Mouse (Mus musculus) kidney, adult 2 months (tissue): ENCODE results near the gene Cxcr2. TPM values are rescaled to one million over a fixed set of nuclear protein-coding genes. Genes with fewer than 3 reads are reported as not detected.

Experiments used
- DNase-seq: peaks from one replicate; pipeline ENCODE4 v3.0.0; 2021
- H3K27ac ChIP-seq: fragments of 200-500 bp; 2 replicates; pipeline ENCODE4 v1.5.1; 2012; ENCODE audit warnings: low read depth, low read length, control low read depth, inconsistent platforms; ENCODE audit not compliant: insufficient read depth
- H3K27me3 ChIP-seq: fragments of 200-500 bp; replicated peaks from 2 replicates; pipeline ENCODE4 v1.6.1; 2012; ENCODE audit warnings: mild to moderate bottlenecking, moderate library complexity, low read length, inconsistent platforms; ENCODE audit not compliant: control insufficient read depth, insufficient read depth
- H3K36me3 ChIP-seq: fragments of 200-500 bp; 2 replicates; pipeline ENCODE4 v1.6.1; 2012; ENCODE audit warnings: mild to moderate bottlenecking, moderate library complexity, low read length, inconsistent platforms; ENCODE audit not compliant: control insufficient read depth, insufficient read depth
- H3K4me1 ChIP-seq: fragments of 200-500 bp; 2 replicates; pipeline ENCODE4 v1.6.1; 2011; ENCODE audit warnings: low read length; ENCODE audit not compliant: control insufficient read depth, insufficient read depth
- H3K4me3 ChIP-seq: fragments of 200-500 bp; 2 replicates; pipeline ENCODE4 v1.5.1; 2011; ENCODE audit warnings: mild to moderate bottlenecking, low read depth, low read length, control low read depth; ENCODE audit not compliant: insufficient read depth
- CTCF ChIP-seq: fragments of 200-500 bp; conservative IDR thresholded peaks from 2 replicates; pipeline ENCODE4 v1.5.1; 2011; ENCODE audit warnings: low read depth, mild to moderate bottlenecking, control low read depth, low read length, moderate library complexity, mixed read lengths; ENCODE audit not compliant: insufficient read depth, insufficient read length
- POLR2A ChIP-seq: fragments of 200-500 bp; IDR thresholded peaks from one replicate; pipeline ENCODE4 v1.6.1; 2011; ENCODE audit warnings: low read depth, low read length, control low read depth
- WGBS: fragments of 180-500 bp; shearing (Covaris S2); methylation state at CpG from one replicate; pipeline ENCODE4 v1.1.7; 2018; 5-methylcytosine and 5-hydroxymethylcytosine counted together
- polyA plus RNA-seq: library from polyadenylated mRNA; depleted of rRNA; stranded (reverse); fragments of >200 nt; gene quantifications from 2 replicates; pipeline ENCODE4 v1.2.3, GENCODE M21; 2012

Cxcr2 gene
- polyA plus RNA-seq, 1 experiment = 0.55 TPM

DNA sequence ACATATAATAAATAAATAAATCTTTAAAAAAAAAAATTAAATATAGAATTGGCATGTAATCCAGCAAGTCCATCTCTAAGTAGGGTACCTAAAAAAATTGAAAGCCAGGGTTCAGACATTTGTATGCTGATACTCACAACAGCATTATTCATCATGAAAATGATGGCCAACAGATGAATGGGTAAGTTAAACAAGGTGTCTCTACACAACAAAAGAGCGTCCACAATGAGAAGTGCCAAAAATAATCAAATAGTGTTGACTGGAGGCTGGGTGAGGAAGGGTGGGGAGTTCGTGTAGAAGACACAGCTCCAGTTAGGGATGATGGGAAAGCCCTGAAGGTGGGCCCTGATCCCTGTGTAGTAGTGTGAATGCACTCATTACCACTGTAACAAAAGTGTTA, 6.2 kb downstream of the Cxcr2 start:
- Histone ChIP-seq H3K4me3 (no peak overlapping the region), H3K27me3 (no peaks in the 10 kb centered on the region), H3K4me1 (no peaks in the 10 kb centered on the region), H3K27ac (no peak overlapping the region), H3K36me3 (no peaks in the 10 kb centered on the region)
- DNase-seq = no peak
- 75% methylated on average over 2 of the region's 2 CpGs for WGBS
- TF ChIP-seq CTCF (no peak), POLR2A (no peak)

DNA sequence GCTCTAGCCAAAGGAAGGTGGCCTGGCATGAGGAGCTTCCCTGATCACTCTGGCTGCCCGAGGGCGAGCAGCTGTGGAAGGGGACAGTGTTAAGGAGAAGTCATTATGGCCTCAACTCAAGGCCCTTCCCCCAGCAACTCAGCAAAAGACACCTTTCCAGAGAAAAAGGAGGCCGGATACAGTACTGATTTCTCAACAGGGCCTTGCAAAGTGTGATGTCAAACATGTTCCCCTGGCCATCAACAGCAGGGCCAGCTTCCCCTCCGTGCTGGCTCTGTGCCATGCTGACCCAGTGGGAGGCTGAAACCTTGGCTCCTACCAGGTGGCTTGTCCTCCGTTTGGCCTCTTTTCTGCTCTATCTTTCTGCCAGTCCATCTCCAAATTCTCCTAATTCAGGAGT, 13.3 kb downstream of the Cxcr2 start:
- Histone ChIP-seq H3K27me3 (no peaks in the 10 kb centered on the region; the same call in 1 of the 2 replicates), H3K4me3 (no peak overlapping the region), H3K27ac (no peak overlapping the region), H3K4me1 (no peaks in the 10 kb centered on the region), H3K36me3 (no peaks in the 10 kb centered on the region)
- TF ChIP-seq CTCF (no peak), POLR2A (no peak)
- no peak for DNase-seq
- 82% methylated on average over 5 of the region's 5 CpGs for WGBS

DNA sequence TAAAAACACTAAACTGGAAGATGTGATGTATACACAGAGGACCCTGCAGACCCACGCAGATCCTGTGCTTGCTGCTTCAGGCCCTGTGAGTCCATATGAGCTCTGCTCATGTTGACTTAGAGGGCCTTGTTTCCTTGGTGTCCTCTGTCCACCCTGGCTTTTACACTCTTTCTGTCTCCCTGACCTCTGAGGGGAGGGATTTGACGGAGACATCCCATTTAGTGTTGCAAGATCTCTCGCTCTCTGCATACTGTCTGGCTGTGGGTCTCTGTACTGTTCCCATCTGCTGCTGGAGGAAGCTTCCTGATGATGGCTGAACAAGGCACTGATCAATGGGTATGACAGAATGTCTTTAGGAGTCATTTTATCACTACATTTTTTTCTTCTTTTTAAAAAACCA, 15.9 kb downstream of the Cxcr2 start:
- H3K36me3 ChIP-seq = no peaks in the 10 kb centered on the region
- WGBS = 94% methylated on average over 3 of the region's 3 CpGs
- H3K4me3 ChIP-seq = no peak overlapping the region
- TF ChIP-seq CTCF (no peak), POLR2A (no peak)
- no peak overlapping the region for H3K27ac ChIP-seq
- DNase-seq = no peak
- H3K4me1 ChIP-seq = no peaks in the 10 kb centered on the region
- H3K27me3 ChIP-seq = no peaks in the 10 kb centered on the region; the same call in 1 of the 2 replicates

DNA sequence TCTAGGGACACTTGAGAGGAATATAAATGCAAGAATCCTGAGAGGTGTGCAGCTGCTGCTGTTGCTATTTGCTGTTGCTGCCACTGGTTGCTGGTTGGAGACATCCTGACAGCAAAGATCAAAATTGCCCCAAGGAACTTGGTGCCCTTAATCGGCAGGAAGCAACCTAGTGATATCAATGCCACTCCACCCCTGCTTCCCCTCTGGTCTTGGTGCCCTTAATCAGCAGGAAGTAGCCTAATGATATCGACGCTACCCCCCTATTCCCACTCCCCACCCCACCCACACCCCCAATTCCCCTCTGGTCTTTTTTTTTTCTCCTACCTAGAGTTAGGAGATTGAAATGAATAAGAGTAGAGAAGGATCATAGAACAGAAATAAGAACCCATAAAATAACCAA, 18.9 kb downstream of the Cxcr2 start:
- no peaks in the 10 kb centered on the region for H3K4me1 ChIP-seq
- no peak overlapping the region for H3K27ac ChIP-seq
- 73% methylated on average over 3 of the region's 3 CpGs for WGBS
- no peak for DNase-seq
- no peak for TF ChIP-seq CTCF
- no peak for TF ChIP-seq POLR2A
- H3K36me3 ChIP-seq = no peaks in the 10 kb centered on the region
- H3K27me3 ChIP-seq = no peaks in the 10 kb centered on the region; the same call in 1 of the 2 replicates
- H3K4me3 ChIP-seq = no peak overlapping the region

DNA sequence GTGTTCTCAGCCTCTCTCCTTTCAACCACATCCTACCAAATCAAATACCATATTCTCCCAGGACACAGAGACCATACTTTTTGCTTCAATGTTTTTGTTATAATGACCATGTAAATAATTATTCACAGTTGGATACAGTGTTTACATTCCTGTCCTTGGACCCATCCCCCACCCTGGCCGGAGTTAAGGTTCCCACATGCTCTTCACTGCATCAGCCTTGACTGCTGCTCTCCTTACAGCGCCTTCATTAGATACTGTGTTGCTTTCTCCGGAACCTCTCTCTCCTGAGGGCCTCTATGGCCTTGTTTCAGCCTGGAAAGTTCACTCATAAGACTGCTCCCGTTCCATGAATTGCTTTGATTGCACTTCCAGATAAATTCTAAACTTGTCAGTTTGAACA, 21.9 kb downstream of the Cxcr2 start:
- Histone ChIP-seq H3K27ac (no peak overlapping the region), H3K4me3 (no peak overlapping the region), H3K27me3 (no peaks in the 10 kb centered on the region; the same call in 1 of the 2 replicates), H3K4me1 (no peaks in the 10 kb centered on the region), H3K36me3 (no peaks in the 10 kb centered on the region)
- no peak for TF ChIP-seq CTCF
- TF ChIP-seq POLR2A = no peak
- DNase-seq = no peak
- 81% methylated on average over 4 of the region's 4 CpGs for WGBS

DNA sequence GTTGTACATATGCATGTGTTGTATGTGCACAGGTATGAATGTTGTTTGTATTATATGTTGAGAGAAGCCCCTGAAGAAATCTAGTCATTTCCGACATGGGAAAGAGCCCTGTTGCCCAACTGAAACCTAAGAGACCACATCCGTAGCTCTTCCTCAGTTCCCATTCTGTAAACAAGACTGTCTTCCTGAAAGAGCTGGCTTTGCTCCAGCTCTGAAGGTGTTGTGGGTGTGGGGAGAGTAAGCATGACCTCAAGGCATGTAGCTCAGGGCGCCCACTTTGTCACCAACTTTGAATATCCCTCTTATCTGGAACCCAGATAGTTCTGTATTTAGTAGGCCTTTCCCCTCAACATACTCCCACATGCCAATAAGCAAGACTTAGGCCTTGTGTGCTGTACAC, 24.8 kb downstream of the Cxcr2 start:
- no peak overlapping the region for H3K27ac ChIP-seq
- DNase-seq = no peak
- no peaks in the 10 kb centered on the region; the same call in 1 of the 2 replicates for H3K27me3 ChIP-seq
- TF ChIP-seq CTCF = no peak
- no peak for TF ChIP-seq POLR2A
- H3K4me1 ChIP-seq = no peaks in the 10 kb centered on the region
- H3K4me3 ChIP-seq = no peak overlapping the region
- WGBS = 80% methylated on average over 3 of the region's 3 CpGs
- H3K36me3 ChIP-seq = no peaks in the 10 kb centered on the region

DNA sequence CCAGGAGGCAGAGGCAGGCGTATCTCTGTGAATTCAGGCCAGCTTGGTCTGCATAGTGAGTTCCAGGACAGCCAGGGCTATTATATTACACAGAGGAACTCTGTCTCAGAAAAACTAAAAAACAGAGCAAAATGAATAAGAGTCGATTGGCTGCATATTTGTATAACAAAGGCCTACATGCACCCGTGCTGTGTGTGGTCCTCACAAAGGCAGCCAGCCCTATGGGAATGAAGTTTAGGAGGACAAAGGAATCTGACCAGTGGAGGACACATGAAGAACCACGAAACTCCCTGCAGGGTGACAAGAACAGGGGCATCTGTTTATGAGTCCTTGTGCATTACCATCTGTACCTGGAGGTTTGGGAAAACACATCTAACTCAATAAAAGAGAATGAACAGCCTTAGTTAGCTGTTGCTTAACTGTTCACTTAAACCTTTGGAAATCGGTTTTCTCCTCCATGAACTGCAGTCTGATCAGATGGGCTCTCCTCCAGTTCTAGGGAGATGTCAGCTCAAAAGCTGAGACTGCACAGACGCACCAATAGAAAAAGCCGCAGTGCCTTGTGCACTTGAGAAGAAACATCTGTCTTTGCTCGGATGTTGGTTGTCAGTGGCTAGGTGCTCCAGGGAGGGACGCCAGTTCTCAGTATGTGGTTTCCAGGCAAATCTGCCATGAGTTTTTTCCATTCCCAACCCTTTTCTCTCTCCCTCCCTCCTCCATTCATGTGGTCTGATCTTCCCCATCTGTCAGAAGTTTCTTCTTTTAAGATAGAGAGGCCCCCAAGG, 26.0 kb downstream of the Cxcr2 start:
- Histone ChIP-seq H3K4me3 (no peak overlapping the region), H3K36me3 (no peaks in the 10 kb centered on the region), H3K27ac (no peak overlapping the region), H3K27me3 (no peaks in the 10 kb centered on the region; the same call in 1 of the 2 replicates), H3K4me1 (no peaks in the 10 kb centered on the region)
- DNase-seq = no peak
- no peak for TF ChIP-seq POLR2A
- no peak for TF ChIP-seq CTCF
- whole genome bisulfite sequencing = 69% methylated on average over 9 of the region's 9 CpGs

DNA sequence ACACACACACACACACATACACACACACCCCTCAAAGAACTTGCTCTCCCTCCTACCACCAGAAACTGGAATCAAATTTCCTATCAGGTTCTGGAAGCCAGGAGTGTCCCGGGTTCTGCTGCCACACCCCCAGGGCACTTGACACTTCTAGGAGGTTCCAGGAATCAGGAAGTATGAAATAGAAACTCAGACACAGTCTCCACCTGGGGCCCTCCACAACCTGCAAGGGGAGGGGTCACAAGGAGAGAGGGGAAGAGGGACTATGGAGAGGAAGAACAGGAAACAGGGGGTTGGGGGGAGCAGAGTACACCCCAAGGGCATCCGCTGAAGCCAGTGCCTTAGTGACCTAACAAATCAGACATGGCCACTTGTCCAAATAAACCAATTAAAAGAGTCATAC, 27.7 kb downstream of the Cxcr2 start:
- TF ChIP-seq POLR2A (no peak), CTCF (no peak)
- DNase-seq = no peak
- WGBS = 62% methylated on average over 2 of the region's 2 CpGs
- no peaks in the 10 kb centered on the region for H3K4me1 ChIP-seq
- H3K36me3 ChIP-seq = no peaks in the 10 kb centered on the region
- H3K27ac ChIP-seq = no peak overlapping the region
- H3K4me3 ChIP-seq = no peak overlapping the region
- no peaks in the 10 kb centered on the region; the same call in 1 of the 2 replicates for H3K27me3 ChIP-seq
